Mouse (Mus musculus): ENCODE results near the gene Stard9. TPM values are rescaled to one million over a fixed set of nuclear protein-coding genes. Genes with fewer than 3 reads are reported as not detected.
"Not testable (repeated sequence)": the region's sequence is repeated elsewhere in the genome, so short reads cannot be mapped to it uniquely, and the experiment has no call there.

The Stard9 gene
- total and polyA plus RNA-seq, 2 experiments from 2014 or later, result 2.4 to 12.2 TPM

- Histone ChIP-seq H3K9ac (replicated peaks; ENCODE audit: low read depth, low read length) (no peak overlapping the region), H3K4me3 (ENCODE audit: low read depth, low read length) (no peak overlapping the region), H3K27ac (ENCODE audit: low read depth) (no peak overlapping the region), H3K27me3 (ENCODE audit: control insufficient read depth, insufficient read depth, low read length) (no peaks in the 10 kb centered on the region), H3K36me3 (replicated peaks; ENCODE audit: control insufficient read depth, insufficient read depth, low read length) (peaks cover 7% of the 10 kb centered on the region; the same call in 1 of the 2 replicates), H3K4me2 (ENCODE audit: low read depth, low read length) (no peak overlapping the region), H3K9me3 (replicated peaks; ENCODE audit: control insufficient read depth, low read length) (no peaks in the 10 kb centered on the region), H3K4me1 (ENCODE audit: control insufficient read depth, insufficient read depth) (peaks cover 11% of the 10 kb centered on the region)
- TF ChIP-seq CTCF (IDR thresholded peaks at IDR 0.05; ENCODE audit: low read depth), result no peak
- DNase-seq (ENCODE audit: low spot score) (no peak), ATAC-seq (ENCODE audit: insufficient read depth, low read depth) (no peak)
Observed at GRCm38 (mm10) chr2:120662766-120663165, 33.8 kb downstream of the Stard9 start.

DNA sequence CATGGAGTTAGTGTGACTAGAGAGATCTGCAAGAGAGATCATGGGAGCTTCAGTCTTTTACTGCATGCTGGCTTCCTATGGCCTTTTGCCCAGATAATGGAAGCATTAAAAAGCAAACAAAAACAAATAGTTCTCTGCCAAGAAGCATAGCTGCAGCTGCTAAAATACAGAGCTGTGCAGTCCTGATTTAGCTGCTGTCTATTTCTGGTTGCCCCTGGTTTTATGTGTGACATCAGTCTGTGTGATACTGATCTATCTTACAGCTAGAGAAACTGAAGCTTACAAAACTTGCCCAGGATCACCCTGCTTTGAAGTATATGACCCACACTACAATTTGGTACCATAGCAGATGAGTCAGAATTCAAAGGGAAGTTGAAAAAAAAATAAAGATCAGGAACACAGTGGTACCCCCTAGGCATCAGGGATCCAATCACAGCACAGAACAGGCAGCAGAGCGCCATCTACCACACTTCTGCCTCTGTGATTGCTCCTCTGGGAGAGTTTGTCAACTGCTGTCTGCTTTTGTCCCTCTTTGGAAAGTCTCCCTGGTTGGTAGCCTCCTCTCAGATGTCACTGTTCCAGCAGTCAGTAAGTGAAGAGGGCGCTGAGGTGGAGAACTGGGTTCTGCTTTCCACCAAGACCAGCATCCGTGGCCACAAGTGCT, 34.7 kb downstream of the Stard9 start:
- no peaks in the 10 kb centered on the region for H3K9me3 ChIP-seq (replicated peaks; ENCODE audit: control insufficient read depth, low read length)
- ATAC-seq (ENCODE audit: insufficient read depth, low read depth) (no peak), DNase-seq (ENCODE audit: low spot score) (no peak)
- no peak overlapping the region for H3K9ac ChIP-seq (replicated peaks; ENCODE audit: low read depth, low read length)
- 58% methylated on average over 3 of the region's 3 CpGs for WGBS
- H3K27ac ChIP-seq (ENCODE audit: low read depth), result no peak overlapping the region
- H3K4me2 ChIP-seq (ENCODE audit: low read depth, low read length), result no peak overlapping the region
- TF ChIP-seq CTCF (IDR thresholded peaks at IDR 0.05; ENCODE audit: low read depth) (no peak), EP300 (IDR thresholded peaks at IDR 0.05; ENCODE audit: low read depth) (no peak)
- H3K27me3 ChIP-seq (ENCODE audit: control insufficient read depth, insufficient read depth, low read length), result no peaks in the 10 kb centered on the region
- no peak overlapping the region for H3K4me3 ChIP-seq (ENCODE audit: low read depth, low read length)
- H3K4me1 ChIP-seq (ENCODE audit: control insufficient read depth, insufficient read depth), result peaks cover 11% of the 10 kb centered on the region
- peaks cover 12% of the 10 kb centered on the region; the same call in 1 of the 2 replicates for H3K36me3 ChIP-seq (replicated peaks; ENCODE audit: control insufficient read depth, insufficient read depth, low read length)

GRCm38 (mm10) chr2:120667446-120667845, 38.5 kb downstream of the Stard9 start:
- Histone ChIP-seq H3K4me3 (ENCODE audit: low read depth, low read length) (no peak overlapping the region), H3K9me3 (replicated peaks; ENCODE audit: control insufficient read depth, low read length) (no peaks in the 10 kb centered on the region), H3K4me2 (ENCODE audit: low read depth, low read length) (no peak overlapping the region), H3K9ac (replicated peaks; ENCODE audit: low read depth, low read length) (no peak overlapping the region), H3K27ac (ENCODE audit: low read depth) (no peak overlapping the region), H3K27me3 (ENCODE audit: control insufficient read depth, insufficient read depth, low read length) (no peaks in the 10 kb centered on the region), H3K36me3 (replicated peaks; ENCODE audit: control insufficient read depth, insufficient read depth, low read length) (peaks cover 12% of the 10 kb centered on the region; the same call in 1 of the 2 replicates), H3K4me1 (ENCODE audit: control insufficient read depth, insufficient read depth) (peaks cover 11% of the 10 kb centered on the region)
- 83% methylated on average over 2 of the region's 2 CpGs for WGBS
- ATAC-seq (ENCODE audit: insufficient read depth, low read depth) (no peak), DNase-seq (ENCODE audit: low spot score) (no peak)
- TF ChIP-seq EP300 (IDR thresholded peaks at IDR 0.05; ENCODE audit: low read depth), result no peak
- no peak for TF ChIP-seq CTCF (IDR thresholded peaks at IDR 0.05; ENCODE audit: low read depth)

- no peak for DNase-seq (ENCODE audit: low spot score)
- no peak for ATAC-seq (ENCODE audit: insufficient read depth, low read depth)
- TF ChIP-seq CTCF (IDR thresholded peaks at IDR 0.05; ENCODE audit: low read depth) (peak; percentile 50), EP300 (IDR thresholded peaks at IDR 0.05; ENCODE audit: low read depth) (no peak)
Observed at GRCm38 (mm10) chr2:120670253-120670652, 41.3 kb downstream of the Stard9 start.

GRCm38 (mm10) chr2:120681151-120681550, 52.2 kb downstream of the Stard9 start:
- not testable (repeated sequence) for H3K27ac ChIP-seq (ENCODE audit: low read depth); ATAC-seq (ENCODE audit: insufficient read depth, low read depth); H3K9ac ChIP-seq (replicated peaks; ENCODE audit: low read depth, low read length); H3K4me3 ChIP-seq (ENCODE audit: low read depth, low read length); H3K9me3 ChIP-seq (replicated peaks; ENCODE audit: control insufficient read depth, low read length); H3K27me3 ChIP-seq (ENCODE audit: control insufficient read depth, insufficient read depth, low read length); H3K4me2 ChIP-seq (ENCODE audit: low read depth, low read length); DNase-seq (ENCODE audit: low spot score); H3K4me1 ChIP-seq (ENCODE audit: control insufficient read depth, insufficient read depth)
- 77% methylated on average over 7 of the region's 7 CpGs for WGBS
- H3K36me3 ChIP-seq (replicated peaks; ENCODE audit: control insufficient read depth, insufficient read depth, low read length), result peaks cover 21% of the 10 kb centered on the region

More at GRCm38 (mm10) chr2:120670253-120670652, 41.3 kb downstream of the Stard9 start:
- no peaks in the 10 kb centered on the region for H3K4me1 ChIP-seq (ENCODE audit: control insufficient read depth, insufficient read depth)
- peaks cover 17% of the 10 kb centered on the region; the same call in 1 of the 2 replicates for H3K36me3 ChIP-seq (replicated peaks; ENCODE audit: control insufficient read depth, insufficient read depth, low read length)
- no peaks in the 10 kb centered on the region for H3K9me3 ChIP-seq (replicated peaks; ENCODE audit: control insufficient read depth, low read length)
- no peak overlapping the region for H3K27ac ChIP-seq (ENCODE audit: low read depth)
- 61% methylated on average over 2 of the region's 2 CpGs for whole genome bisulfite sequencing
- no peaks in the 10 kb centered on the region for H3K27me3 ChIP-seq (ENCODE audit: control insufficient read depth, insufficient read depth, low read length)
- H3K4me2 ChIP-seq (ENCODE audit: low read depth, low read length), result no peak overlapping the region
- no peak overlapping the region for H3K4me3 ChIP-seq (ENCODE audit: low read depth, low read length)
- no peak overlapping the region for H3K9ac ChIP-seq (replicated peaks; ENCODE audit: low read depth, low read length)

DNA sequence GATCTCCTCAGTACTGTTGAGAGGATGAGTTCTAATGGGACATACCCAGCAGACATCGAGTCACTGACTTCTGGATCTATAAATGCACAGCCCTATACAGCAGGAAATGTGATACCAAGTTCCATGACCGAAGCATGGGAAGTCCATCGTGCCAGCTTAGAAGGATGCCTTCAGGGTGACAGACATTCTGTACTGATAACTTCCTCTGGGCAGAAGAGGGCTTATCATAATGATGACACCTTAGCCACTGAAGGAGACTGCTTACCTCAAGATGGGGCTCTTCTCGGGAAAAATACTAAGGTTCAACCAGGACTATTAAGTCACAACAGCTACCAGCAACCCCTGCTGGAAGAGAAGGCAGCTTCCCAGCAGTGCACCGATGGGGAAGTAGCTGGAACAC, 68.8 kb downstream of the Stard9 start:
- DNase-seq (ENCODE audit: low spot score) (no peak), ATAC-seq (ENCODE audit: insufficient read depth, low read depth) (no peak)
- Histone ChIP-seq H3K9me3 (replicated peaks; ENCODE audit: control insufficient read depth, low read length) (no peaks in the 10 kb centered on the region), H3K27me3 (ENCODE audit: control insufficient read depth, insufficient read depth, low read length) (no peaks in the 10 kb centered on the region), H3K36me3 (replicated peaks; ENCODE audit: control insufficient read depth, insufficient read depth, low read length) (peaks cover 46% of the 10 kb centered on the region), H3K27ac (ENCODE audit: low read depth) (no peak overlapping the region), H3K4me1 (ENCODE audit: control insufficient read depth, insufficient read depth) (no peaks in the 10 kb centered on the region), H3K4me3 (ENCODE audit: low read depth, low read length) (no peak overlapping the region), H3K9ac (replicated peaks; ENCODE audit: low read depth, low read length) (no peak overlapping the region), H3K4me2 (ENCODE audit: low read depth, low read length) (no peak overlapping the region)
- WGBS, result 60% methylated on average over 5 of the region's 5 CpGs
- TF ChIP-seq CTCF (IDR thresholded peaks at IDR 0.05; ENCODE audit: low read depth) (no peak), EP300 (IDR thresholded peaks at IDR 0.05; ENCODE audit: low read depth) (no peak)
